8 mouse cellular contexts compared by ENCODE assay signal in the genomic region with DNA sequence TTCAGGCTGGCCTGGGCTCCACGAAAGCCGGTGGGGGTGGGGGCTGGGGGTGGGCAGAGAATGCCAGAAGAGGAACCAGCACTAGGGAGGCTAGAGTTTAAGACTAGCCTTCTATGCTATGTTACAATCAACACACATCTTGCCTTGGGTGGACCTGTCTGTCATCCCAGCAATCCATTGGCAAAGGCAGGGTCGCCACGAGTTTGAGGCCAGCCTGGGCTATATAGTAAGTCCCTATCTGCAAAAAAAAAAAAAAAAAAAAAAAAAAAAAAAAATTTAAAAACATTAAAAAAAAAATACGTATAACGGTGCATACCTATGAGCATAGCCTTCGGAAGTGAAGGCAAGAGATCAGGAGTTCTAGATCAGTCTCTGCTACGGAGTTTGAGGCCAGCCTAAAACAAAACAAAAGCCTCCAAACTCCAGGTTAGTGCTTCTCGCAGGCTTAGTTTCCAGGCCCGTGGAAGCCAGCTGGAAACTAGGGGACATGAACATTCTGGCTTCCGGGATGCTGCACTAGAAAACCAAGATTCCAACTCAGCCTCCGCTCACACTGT. TPM values are rescaled to one million over a fixed set of nuclear protein-coding genes. Genes with fewer than 3 reads are reported as not detected.
DNase-seq lines count a peak whose midpoint lies in the region; ATAC-seq and TF ChIP-seq lines count a peak whose summit lies in the region.

No protein-coding gene starts in this region.

- DNase-seq in liver, adult 2 months (ENCODE audit: extremely low read depth, low read depth, low spot score): no peak
- no peak for DNase-seq in liver
- DNase-seq in embryonic facial prominence, embryonic 11.5 days (ENCODE audit: low spot score): no peak
- DNase-seq in intestine, embryonic 14.5 days (ENCODE audit: low spot score): no peak
- no peak for DNase-seq in layer of hippocampus, adult 9-11 months
- DNase-seq in cerebellum, adult 8-10 months: no peak

- peaks cover 29% of the 10 kb centered on the region for H3K4me1 ChIP-seq in liver, adult 2 months (ENCODE audit: control insufficient read depth, insufficient read depth, low read length)
- no peaks in the 10 kb centered on the region for H3K4me1 ChIP-seq in embryonic facial prominence, embryonic 11.5 days (ENCODE audit: control insufficient read depth, insufficient read depth, low read length)
- peaks cover 22% of the 10 kb centered on the region; the same call in 1 of the 2 replicates for H3K4me1 ChIP-seq in intestine, embryonic 14.5 days (replicated peaks; ENCODE audit: control insufficient read depth, insufficient read depth, low read length)
- peaks cover 70% of the 10 kb centered on the region for H3K4me1 ChIP-seq in neural tube, embryonic 13.5 days (replicated peaks)

- H3K79me2 ChIP-seq in liver, adult 2 months (ENCODE audit: control insufficient read depth, insufficient read depth, low read length): peaks cover 17% of the 10 kb centered on the region

- peak overlapping the region; percentile 86 for H3K9ac ChIP-seq in liver, adult 2 months (ENCODE audit: low read depth, low read length)
- peak overlapping the region; percentile 82 for H3K9ac ChIP-seq in embryonic facial prominence, embryonic 11.5 days (replicated peaks; ENCODE audit: low read length)
- H3K9ac ChIP-seq in intestine, embryonic 14.5 days (ENCODE audit: low read length): peak overlapping the region; percentile 66
- H3K9ac ChIP-seq in neural tube, embryonic 13.5 days: peak overlapping the region; percentile 81

- H3K4me2 ChIP-seq in embryonic facial prominence, embryonic 11.5 days (ENCODE audit: low read depth, low read length): peak overlapping the region; percentile 59
- peak overlapping the region; percentile 97 for H3K4me2 ChIP-seq in intestine, embryonic 14.5 days (ENCODE audit: low read length)
- H3K4me2 ChIP-seq in neural tube, embryonic 13.5 days: peak overlapping the region; percentile 93

- no peaks in the 10 kb centered on the region for H3K27me3 ChIP-seq in liver, adult 2 months (ENCODE audit: control insufficient read depth, insufficient read depth, low read length)
- no peaks in the 10 kb centered on the region for H3K27me3 ChIP-seq in embryonic facial prominence, embryonic 11.5 days (ENCODE audit: control insufficient read depth, insufficient read depth, low read length)
- no peaks in the 10 kb centered on the region for H3K27me3 ChIP-seq in intestine, embryonic 14.5 days (replicated peaks; ENCODE audit: control insufficient read depth, insufficient read depth, low read length)
- H3K27me3 ChIP-seq in neural tube, embryonic 13.5 days: no peaks in the 10 kb centered on the region

- 7% methylated on average over 12 of the region's 12 CpGs for WGBS in liver, adult 2 months
- WGBS in embryonic facial prominence, embryonic 11.5 days: 17% methylated on average over 12 of the region's 12 CpGs
- 16% methylated on average over 12 of the region's 12 CpGs for WGBS in intestine, embryonic 14.5 days
- WGBS in neural tube, embryonic 13.5 days: 20% methylated on average over 12 of the region's 12 CpGs

- no peaks in the 10 kb centered on the region for H3K9me3 ChIP-seq in embryonic facial prominence, embryonic 11.5 days (replicated peaks; ENCODE audit: control insufficient read depth, low read length)
- H3K9me3 ChIP-seq in intestine, embryonic 14.5 days (ENCODE audit: control insufficient read depth, low read length): no peaks in the 10 kb centered on the region
- H3K9me3 ChIP-seq in neural tube, embryonic 13.5 days: no peaks in the 10 kb centered on the region

- peak overlapping the region; percentile 89 for H3K27ac ChIP-seq in liver, adult 2 months (replicated peaks; ENCODE audit: insufficient read depth, low read depth, low read length)
- peak overlapping the region; percentile 59 for H3K27ac ChIP-seq in embryonic facial prominence, embryonic 11.5 days (replicated peaks; ENCODE audit: low read depth, low read length)
- peak overlapping the region; percentile 87 for H3K27ac ChIP-seq in intestine, embryonic 14.5 days (ENCODE audit: low read depth)
- peak overlapping the region; percentile 93 for H3K27ac ChIP-seq in neural tube, embryonic 13.5 days (replicated peaks)

- no peak for TF ChIP-seq CTCF in liver, adult 2 months (IDR thresholded peaks at IDR 0.05; ENCODE audit: low read depth, low read length)

- H3K4me3 ChIP-seq in liver, adult 2 months (ENCODE audit: insufficient read depth, low read depth, low read length): peak overlapping the region; percentile 93
- H3K4me3 ChIP-seq in embryonic facial prominence, embryonic 11.5 days (ENCODE audit: low read depth, low read length): peak overlapping the region; percentile 75
- peak overlapping the region; percentile 64 for H3K4me3 ChIP-seq in intestine, embryonic 14.5 days (ENCODE audit: low read depth, low read length)
- H3K4me3 ChIP-seq in neural tube, embryonic 13.5 days: peak overlapping the region; percentile 73

- ATAC-seq in embryonic facial prominence, embryonic 11.5 days (replicated peaks; ENCODE audit: insufficient number of reproducible peaks, low FRiP score, low TSS enrichment, low read depth): no peak
- no peak for ATAC-seq in intestine, embryonic 14.5 days (replicated peaks; ENCODE audit: low FRiP score, low TSS enrichment, low read depth)
- ATAC-seq in neural tube, embryonic 13.5 days (ENCODE audit: low read depth): no peak; the same call in 1 of the 2 replicates
- no peak; the same call in 1 of the 2 replicates for ATAC-seq in megakaryocyte-erythroid progenitor cell, adult 5-6 weeks (replicated peaks; ENCODE audit: low FRiP score, low TSS enrichment, poor library complexity, severe bottlenecking)

- no peak for TF ChIP-seq POLR2A in liver, adult 2 months (IDR thresholded peaks at IDR 0.05; ENCODE audit: extremely low read depth, insufficient read depth, low read length)

- H3K36me3 ChIP-seq in liver, adult 2 months (ENCODE audit: control insufficient read depth, insufficient read depth, low read length): no peaks in the 10 kb centered on the region
- H3K36me3 ChIP-seq in embryonic facial prominence, embryonic 11.5 days (replicated peaks; ENCODE audit: control insufficient read depth, insufficient read depth, low read depth, low read length): no peaks in the 10 kb centered on the region
- H3K36me3 ChIP-seq in intestine, embryonic 14.5 days (ENCODE audit: control insufficient read depth, insufficient read depth, low read length): peaks cover 18% of the 10 kb centered on the region
- H3K36me3 ChIP-seq in neural tube, embryonic 13.5 days: peaks cover 12% of the 10 kb centered on the region; the same call in 1 of the 2 replicates

RNA-seq across cellular contexts. Expression of gene Tssk6, which starts 1.0 kb away (rescaled TPM):
- not detected in 2 replicates for total RNA-seq in liver, adult 2 months (2014; rRNA removed)
- 0.09 TPM in 1 of 2 replicates, not detected in the other for polyA plus RNA-seq in liver, adult 2 months (2012; rRNA removed)
- polyA plus RNA-seq in embryonic facial prominence, embryonic 11.5 days (2014; fragmentation: Nextera tagmentation; extraction: Ambion mirVana): 3.2 and 3.7 TPM in 2 replicates
- 3.3 and 4.0 TPM in 2 replicates for polyA plus RNA-seq in intestine, embryonic 14.5 days (2014; fragmentation: Nextera tagmentation; extraction: Ambion mirVana)
- polyA plus RNA-seq in neural tube, embryonic 13.5 days (2015; fragmentation: Nextera tagmentation; extraction: Ambion mirVana): 3.4 TPM in 2 replicates
- 1.4 TPM in 1 of 2 replicates, not detected in the other for total RNA-seq in megakaryocyte-erythroid progenitor cell, adult 5-6 weeks (2014; fragmentation: Nextera tagmentation)
- 0.15 TPM in 1 of 2 replicates, not detected in the other for total RNA-seq in megakaryocyte-erythroid progenitor cell, adult 5-6 weeks (2017)

RNA-seq across cellular contexts. Expression of gene Ndufa13, which starts 1.4 kb away (rescaled TPM):
- total RNA-seq in liver, adult 2 months (2014; rRNA removed): 132 and 141 TPM in 2 replicates
- polyA plus RNA-seq in liver, adult 2 months (2012; rRNA removed): 206 and 221 TPM in 2 replicates
- polyA plus RNA-seq in embryonic facial prominence, embryonic 11.5 days (2014; fragmentation: Nextera tagmentation; extraction: Ambion mirVana): 158 and 165 TPM in 2 replicates
- 215 and 222 TPM in 2 replicates for polyA plus RNA-seq in intestine, embryonic 14.5 days (2014; fragmentation: Nextera tagmentation; extraction: Ambion mirVana)
- 169 and 186 TPM in 2 replicates for polyA plus RNA-seq in neural tube, embryonic 13.5 days (2015; fragmentation: Nextera tagmentation; extraction: Ambion mirVana)
- total RNA-seq in megakaryocyte-erythroid progenitor cell, adult 5-6 weeks (2014; fragmentation: Nextera tagmentation): 110 and 122 TPM in 2 replicates
- 91.6 and 99.6 TPM in 2 replicates for total RNA-seq in megakaryocyte-erythroid progenitor cell, adult 5-6 weeks (2017)

RNA-seq across cellular contexts. Expression of gene Yjefn3, which starts 1.5 kb away (rescaled TPM):
- total RNA-seq in liver, adult 2 months (2014; rRNA removed): 0.20 and 0.83 TPM in 2 replicates
- polyA plus RNA-seq in liver, adult 2 months (2012; rRNA removed): 1.4 and 2.0 TPM in 2 replicates
- 3.6 TPM in 2 replicates for polyA plus RNA-seq in embryonic facial prominence, embryonic 11.5 days (2014; fragmentation: Nextera tagmentation; extraction: Ambion mirVana)
- 4.1 and 5.0 TPM in 2 replicates for polyA plus RNA-seq in intestine, embryonic 14.5 days (2014; fragmentation: Nextera tagmentation; extraction: Ambion mirVana)
- polyA plus RNA-seq in neural tube, embryonic 13.5 days (2015; fragmentation: Nextera tagmentation; extraction: Ambion mirVana): 10.0 and 12.1 TPM in 2 replicates
- total RNA-seq in megakaryocyte-erythroid progenitor cell, adult 5-6 weeks (2014; fragmentation: Nextera tagmentation): not detected in 2 replicates
- not detected in 2 replicates for total RNA-seq in megakaryocyte-erythroid progenitor cell, adult 5-6 weeks (2017)

RNA-seq across cellular contexts. Expression of gene Cilp2, which starts 13.5 kb away (rescaled TPM):
- under 0.01 TPM in 1 of 2 replicates, not detected in the other for total RNA-seq in liver, adult 2 months (2014; rRNA removed)
- 0.01 and 0.05 TPM in 2 replicates for polyA plus RNA-seq in liver, adult 2 months (2012; rRNA removed)
- polyA plus RNA-seq in embryonic facial prominence, embryonic 11.5 days (2014; fragmentation: Nextera tagmentation; extraction: Ambion mirVana): 0.32 and 0.66 TPM in 2 replicates
- polyA plus RNA-seq in intestine, embryonic 14.5 days (2014; fragmentation: Nextera tagmentation; extraction: Ambion mirVana): 0.44 and 0.57 TPM in 2 replicates
- polyA plus RNA-seq in neural tube, embryonic 13.5 days (2015; fragmentation: Nextera tagmentation; extraction: Ambion mirVana): 3.1 and 3.9 TPM in 2 replicates
- total RNA-seq in megakaryocyte-erythroid progenitor cell, adult 5-6 weeks (2014; fragmentation: Nextera tagmentation): not detected in 2 replicates
- not detected in 2 replicates for total RNA-seq in megakaryocyte-erythroid progenitor cell, adult 5-6 weeks (2017)
